Mouse (Mus musculus) cortical plate, adult 2 months (tissue): Measurements from ENCODE around the gene Tpm4.

ENCODE experiments used
- CTCF ChIP-seq: fragments of 200-500 bp; IDR thresholded peaks from 2 replicates; pipeline ENCODE4 v1.5.1; 2011; ENCODE audit warnings: mild to moderate bottlenecking, control low read depth, low read length; ENCODE audit not compliant: insufficient read depth; ENCODE audit errors: extremely low read depth
- POLR2A ChIP-seq: fragments of 200-500 bp; IDR thresholded peaks from 2 replicates; pipeline ENCODE4 v1.6.1; 2011; ENCODE audit warnings: mild to moderate bottlenecking, low read length, control low read depth; ENCODE audit not compliant: insufficient read depth; ENCODE audit errors: extremely low read depth

- TF ChIP-seq CTCF (peak; percentile 88), POLR2A (no peak)
These were observed 42.7 kb downstream of the Tpm4 start for GRCm38 (mm10) chr8:72177346-72177925.
